Comparison of ENCODE assay signal across 14 mouse cellular contexts in the genomic region with DNA sequence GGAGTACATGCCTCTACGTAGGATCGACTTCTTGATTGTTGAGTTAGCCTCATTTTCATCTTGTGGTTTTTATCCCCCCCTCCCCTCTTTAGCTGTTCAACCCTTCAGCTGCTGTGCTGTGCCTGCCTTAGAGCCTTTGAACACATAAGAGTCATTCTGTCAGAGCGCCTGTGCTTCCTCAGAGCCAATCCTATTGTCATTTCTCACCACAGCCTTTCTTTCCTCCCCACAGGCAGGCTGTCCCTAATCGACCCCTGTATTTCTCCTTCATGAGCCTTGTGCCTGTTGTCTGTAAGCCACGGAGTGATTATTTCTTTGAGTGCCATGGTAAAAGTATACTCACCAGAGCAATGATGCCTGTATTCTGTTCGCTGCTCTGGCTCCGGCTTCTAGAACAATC. TPM values are rescaled to one million over a fixed set of nuclear protein-coding genes. Genes with fewer than 3 reads are reported as not detected.
DNase-seq lines count a peak whose midpoint lies in the region; TF ChIP-seq lines count a peak whose summit lies in the region.
"Had no signal": no experiment of that assay in that cellular context is flagged by ENCODE, and none has a peak within 500 bp of the region (broad histone marks: within the 10 kb centered on the region; RNA-seq: fewer than 3 reads in every experiment).

No protein-coding gene starts in this region.

- no peak for TF ChIP-seq POLR2A in heart, adult 2 months (IDR thresholded peaks at IDR 0.05; ENCODE audit: insufficient read depth, low read depth, low read length)

- no peaks in the 10 kb centered on the region for H3K27me3 ChIP-seq in heart, adult 2 months (ENCODE audit: control insufficient read depth, insufficient read depth, low read length)
- H3K27me3 ChIP-seq in heart, embryonic 10.5 days (ENCODE audit: insufficient read depth, poor library complexity, severe bottlenecking), result no peaks in the 10 kb centered on the region
- H3K27me3 ChIP-seq: forebrain, embryonic 15.5 days; heart, embryonic 15.5 days; limb, embryonic 15.5 days; midbrain, embryonic 15.5 days had no signal

- peaks cover 10% of the 10 kb centered on the region for H3K4me1 ChIP-seq in heart, adult 2 months (ENCODE audit: control insufficient read depth, insufficient read depth, low read length)
- 0 out of 2 replicates have a peak, but pooled peaks cover 3% of the 10 kb centered on the region for H3K4me1 ChIP-seq in heart, embryonic 10.5 days
- H3K4me1 ChIP-seq in brown adipose tissue, adult 24 weeks (ENCODE audit: control insufficient read depth, insufficient read depth, insufficient read length, low read length), result no peaks in the 10 kb centered on the region
- H3K4me1 ChIP-seq: forebrain, embryonic 15.5 days; heart, embryonic 15.5 days; limb, embryonic 15.5 days had no signal

- WGBS in heart, adult 2 months, result 63% methylated on average over 7 of the region's 7 CpGs
- 73% methylated on average over 7 of the region's 7 CpGs for WGBS in heart, embryonic 10.5 days

- peak overlapping the region; percentile 54 for H3K27ac ChIP-seq in heart, adult 2 months
- no peak overlapping the region for H3K27ac ChIP-seq in heart, embryonic 10.5 days
- peak overlapping the region; percentile 6; the same call in 1 of the 2 replicates for H3K27ac ChIP-seq in brown adipose tissue, adult 24 weeks (replicated peaks; ENCODE audit: low read depth, low read length)
- H3K27ac ChIP-seq: forebrain, embryonic 15.5 days; heart, embryonic 15.5 days; hindbrain, embryonic 14.5 days; limb, embryonic 15.5 days; midbrain, embryonic 15.5 days had no signal

- H3K79me2 ChIP-seq in heart, adult 2 months (replicated peaks; ENCODE audit: control insufficient read depth, insufficient read depth, low read length), result no peaks in the 10 kb centered on the region

- no peak overlapping the region for H3K9ac ChIP-seq in heart, adult 2 months (ENCODE audit: low read depth, low read length)
- H3K9ac ChIP-seq: forebrain, embryonic 15.5 days; heart, embryonic 15.5 days; hindbrain, embryonic 14.5 days; limb, embryonic 15.5 days; midbrain, embryonic 15.5 days had no signal

- no peak for TF ChIP-seq EP300 in heart, adult 2 months (IDR thresholded peaks at IDR 0.05; ENCODE audit: insufficient read depth, low read depth, low read length)

- no peak for DNase-seq in heart, adult 2 months
- no peak for DNase-seq in heart, embryonic 10.5 days (ENCODE audit: low spot score)
- peak; percentile 21 to 28 for DNase-seq in layer of hippocampus, postnatal 14 days (ENCODE audit: low spot score in 2 of 2)
- DNase-seq in layer of hippocampus, postnatal 36 days, result no peak
- peak; percentile 28 for DNase-seq in thymus, postnatal 25 days
- DNase-seq in right cerebral cortex, postnatal 36 days (ENCODE audit: low spot score in 2 of 2), result no peak
- DNase-seq: cerebellum, adult 18-20 months; kidney, adult 18-20 months had no signal

- intact Hi-C loops in heart, adult 2 months (cut with DNase I), result no loop called here

- no peaks in the 10 kb centered on the region for H3K9me3 ChIP-seq in heart, embryonic 10.5 days
- H3K9me3 ChIP-seq: forebrain, embryonic 15.5 days; heart, embryonic 15.5 days; limb, embryonic 15.5 days; midbrain, embryonic 15.5 days had no signal

- H3K4me3 ChIP-seq in heart, adult 2 months, result no peak overlapping the region
- no peak overlapping the region for H3K4me3 ChIP-seq in heart, embryonic 10.5 days
- no peak overlapping the region for H3K4me3 ChIP-seq in brown adipose tissue, adult 24 weeks (ENCODE audit: insufficient read depth, low read depth, low read length)
- H3K4me3 ChIP-seq: forebrain, embryonic 15.5 days; heart, embryonic 15.5 days; limb, embryonic 15.5 days; midbrain, embryonic 15.5 days had no signal

- H3K36me3 ChIP-seq in heart, adult 2 months (ENCODE audit: control insufficient read depth, insufficient read depth, low read length), result peaks cover 5% of the 10 kb centered on the region
- peaks cover 4% of the 10 kb centered on the region; the same call in 1 of the 2 replicates for H3K36me3 ChIP-seq in heart, embryonic 10.5 days
- H3K36me3 ChIP-seq: forebrain, embryonic 15.5 days; heart, embryonic 15.5 days; midbrain, embryonic 15.5 days had no signal

- no peak for TF ChIP-seq CTCF in heart, adult 2 months (IDR thresholded peaks at IDR 0.05)

RNA-seq across cellular contexts. Expression of a gene that starts 16.3 kb away (rescaled TPM):
- total RNA-seq in heart, adult 2 months (2021), result 1 to 10 TPM; 2.7 to 3.1 TPM
- 2.0 and 3.4 TPM in 2 replicates for polyA plus RNA-seq in heart, adult 2 months (2012; rRNA removed)
- polyA plus RNA-seq in heart, embryonic 10.5 days (2016; fragmentation: Nextera tagmentation; extraction: Ambion mirVana), result 3.9 and 4.7 TPM in 2 replicates
- 1 to 10 TPM; 5.3 to 7.3 TPM for total RNA-seq in layer of hippocampus, postnatal 14 days (2021)
- 1 to 10 TPM; 4.8 to 5.9 TPM for total RNA-seq in layer of hippocampus, postnatal 36 days (2021)
- 3.9 and 4.1 TPM in 2 replicates for polyA plus RNA-seq in brown adipose tissue, adult 24 weeks (2012; ENCODE audit: insufficient read depth, insufficient read length, missing spikeins)

Comparison
In these comparisons a context has a peak if more than half of its experiments do, and no peak if none do; other contexts are left out.
1. DNase-seq: peak in layer of hippocampus, postnatal 14 days (2 of 2) and thymus, postnatal 25 days (single experiment); none in heart, adult 2 months (0 of 2), heart, embryonic 10.5 days (single experiment), layer of hippocampus, postnatal 36 days (0 of 2) and right cerebral cortex, postnatal 36 days (0 of 2).